Mouse (Mus musculus) intestine, postnatal 0 days (tissue): ENCODE data around the gene Ccnf. TPM values are rescaled to one million over a fixed set of nuclear protein-coding genes. Genes with fewer than 3 reads are reported as not detected.

Experiments
- ATAC-seq: fragments of 200-750 bp; cut with Nextera tagmentation; 2 replicates; pipeline ENCODE4 v1.8.0; 2017; ENCODE audit warnings: mild to moderate bottlenecking, moderate TSS enrichment, moderate library complexity
- H3K27ac ChIP-seq: fragments of 300-500 bp; sonication (generic); 2 replicates; pipeline ENCODE4 v1.5.1; 2014; ENCODE audit warnings: mild to moderate bottlenecking, low read depth, low read length, moderate library complexity
- H3K27me3 ChIP-seq: fragments of 300-500 bp; sonication (generic); replicated peaks from 2 replicates; pipeline ENCODE4 v1.6.1; 2014; ENCODE audit warnings: low read length, mixed read lengths; ENCODE audit not compliant: control insufficient read depth, insufficient read depth
- H3K36me3 ChIP-seq: fragments of 300-500 bp; sonication (generic); 2 replicates; pipeline ENCODE4 v1.6.1; 2014; ENCODE audit warnings: mild to moderate bottlenecking, moderate library complexity; ENCODE audit not compliant: control insufficient read depth, insufficient read depth
- H3K4me1 ChIP-seq: fragments of 300-500 bp; sonication (generic); replicated peaks from 2 replicates; pipeline ENCODE4 v1.6.1; 2014; ENCODE audit warnings: antibody characterized with exemption, low read length, mixed read lengths; ENCODE audit not compliant: control insufficient read depth, insufficient read depth
- H3K4me2 ChIP-seq: fragments of 300-500 bp; sonication (generic); replicated peaks from 2 replicates; pipeline ENCODE4 v1.6.1; 2014; ENCODE audit warnings: low read depth, mild to moderate bottlenecking, moderate library complexity
- H3K4me3 ChIP-seq: fragments of 300-500 bp; sonication (generic); 2 replicates; pipeline ENCODE4 v1.5.1; 2014; ENCODE audit warnings: low read depth, low read length
- H3K9ac ChIP-seq: fragments of 300-500 bp; sonication (generic); 2 replicates; pipeline ENCODE4 v1.6.1; 2014; ENCODE audit warnings: mild to moderate bottlenecking, low read depth, low read length
- H3K9me3 ChIP-seq: fragments of 300-500 bp; sonication (generic); 2 replicates; pipeline ENCODE4 v1.6.1; 2016; ENCODE audit warnings: mixed run types; ENCODE audit not compliant: control insufficient read depth
- CTCF ChIP-seq: sonication (generic); IDR thresholded peaks from 2 replicates; pipeline ENCODE4 v1.5.1; 2016; ENCODE audit warnings: low read depth, mild to moderate bottlenecking, control low read depth, antibody characterized with exemption, moderate library complexity
- WGBS: fragments of 180-500 bp; shearing (Covaris S2); extraction: QIAGEN DNeasy Blood & Tissue Kit; methylation state at CpG from one replicate; pipeline ENCODE4 v1.1.7; 2014; 5-methylcytosine and 5-hydroxymethylcytosine counted together
- polyA plus RNA-seq: library from polyadenylated mRNA; unstranded; fragments of >200 nt; fragmentation: Nextera tagmentation; extraction: Ambion mirVana; gene quantifications from 2 replicates; pipeline ENCODE4 v1.2.1, GENCODE M21; 2015

Gene Ccnf
- polyA plus RNA-seq, 1 experiment from 2014 or later = 8.6 TPM

GRCm38 (mm10) chr17:24282637-24283036 is 31.4 kb upstream of the Ccnf start:
- no peak for ATAC-seq
- no peak overlapping the region for H3K4me3 ChIP-seq
- 63% methylated on average over 4 of the region's 4 CpGs for WGBS
- no peak overlapping the region for H3K27ac ChIP-seq
- H3K27me3 ChIP-seq = no peaks in the 10 kb centered on the region
- no peaks in the 10 kb centered on the region for H3K4me1 ChIP-seq
- H3K9me3 ChIP-seq = no peaks in the 10 kb centered on the region
- H3K36me3 ChIP-seq = no peaks in the 10 kb centered on the region
- H3K9ac ChIP-seq = no peak overlapping the region
- no peak overlapping the region for H3K4me2 ChIP-seq
- TF ChIP-seq CTCF = peak; percentile 57

- Histone ChIP-seq H3K4me3 (no peak overlapping the region), H3K27ac (no peak overlapping the region), H3K27me3 (no peaks in the 10 kb centered on the region), H3K4me2 (no peak overlapping the region), H3K9ac (no peak overlapping the region), H3K9me3 (no peaks in the 10 kb centered on the region), H3K36me3 (no peaks in the 10 kb centered on the region), H3K4me1 (no peaks in the 10 kb centered on the region)
- no peak for ATAC-seq
- no peak for TF ChIP-seq CTCF
- 72% methylated on average over 4 of the region's 4 CpGs for WGBS
Observed at GRCm38 (mm10) chr17:24279907-24280306, 28.6 kb upstream of the Ccnf start.

- TF ChIP-seq CTCF = no peak
- ATAC-seq = no peak
Observed at GRCm38 (mm10) chr17:24267133-24267532, 15.8 kb upstream of the Ccnf start.

GRCm38 (mm10) chr17:24264766-24265165 is 13.5 kb upstream of the Ccnf start:
- 64% methylated on average over 2 of the region's 2 CpGs for WGBS
- H3K4me3 ChIP-seq = no peak overlapping the region
- no peak for TF ChIP-seq CTCF

More at GRCm38 (mm10) chr17:24267133-24267532, 15.8 kb upstream of the Ccnf start:
- Histone ChIP-seq H3K27ac (no peak overlapping the region), H3K4me3 (no peak overlapping the region), H3K9ac (no peak overlapping the region), H3K36me3 (no peaks in the 10 kb centered on the region), H3K27me3 (no peaks in the 10 kb centered on the region), H3K9me3 (0 out of 2 replicates have a peak, but pooled peaks cover 3% of the 10 kb centered on the region), H3K4me2 (no peak overlapping the region), H3K4me1 (no peaks in the 10 kb centered on the region)
- WGBS = 100% methylated on average over 1 of the region's 1 CpGs

GRCm38 (mm10) chr17:24260516-24260915 is 9.2 kb upstream of the Ccnf start:
- no peaks in the 10 kb centered on the region for H3K4me1 ChIP-seq

More at GRCm38 (mm10) chr17:24264766-24265165, 13.5 kb upstream of the Ccnf start:
- H3K4me1 ChIP-seq = no peaks in the 10 kb centered on the region
- no peaks in the 10 kb centered on the region for H3K36me3 ChIP-seq
- no peak overlapping the region for H3K4me2 ChIP-seq
- no peaks in the 10 kb centered on the region for H3K9me3 ChIP-seq
- no peaks in the 10 kb centered on the region for H3K27me3 ChIP-seq
- ATAC-seq = no peak
- no peak overlapping the region for H3K9ac ChIP-seq
- H3K27ac ChIP-seq = no peak overlapping the region

GRCm38 (mm10) chr17:24259702-24260101 is 8.4 kb upstream of the Ccnf start:
- no peaks in the 10 kb centered on the region for H3K27me3 ChIP-seq
- no peak overlapping the region for H3K4me2 ChIP-seq
- H3K9me3 ChIP-seq = no peaks in the 10 kb centered on the region
- no peak overlapping the region for H3K4me3 ChIP-seq
- no peaks in the 10 kb centered on the region for H3K36me3 ChIP-seq
- 62% methylated on average over 5 of the region's 5 CpGs for WGBS
- TF ChIP-seq CTCF = no peak
- H3K4me1 ChIP-seq = no peaks in the 10 kb centered on the region
- ATAC-seq = no peak
- no peak overlapping the region for H3K9ac ChIP-seq
- H3K27ac ChIP-seq = no peak overlapping the region

More at GRCm38 (mm10) chr17:24260516-24260915, 9.2 kb upstream of the Ccnf start:
- ATAC-seq = no peak
- Histone ChIP-seq H3K9me3 (no peaks in the 10 kb centered on the region), H3K27me3 (no peaks in the 10 kb centered on the region), H3K36me3 (no peaks in the 10 kb centered on the region), H3K27ac (no peak overlapping the region), H3K4me3 (no peak overlapping the region), H3K9ac (no peak overlapping the region; the same call in 1 of the 2 replicates), H3K4me2 (no peak overlapping the region)
- WGBS = 69% methylated on average over 4 of the region's 4 CpGs
- TF ChIP-seq CTCF = no peak

GRCm38 (mm10) chr17:24258981-24259380 is 7.7 kb upstream of the Ccnf start:
- no peaks in the 10 kb centered on the region for H3K27me3 ChIP-seq
- WGBS = 51% methylated on average over 4 of the region's 4 CpGs

More at GRCm38 (mm10) chr17:24258981-24259380, 7.7 kb upstream of the Ccnf start:
- TF ChIP-seq CTCF = no peak
- ATAC-seq = no peak
- H3K9me3 ChIP-seq = no peaks in the 10 kb centered on the region
- no peak overlapping the region for H3K9ac ChIP-seq
- H3K4me1 ChIP-seq = no peaks in the 10 kb centered on the region
- H3K4me2 ChIP-seq = no peak overlapping the region
- no peak overlapping the region for H3K4me3 ChIP-seq
- no peak overlapping the region for H3K27ac ChIP-seq
- H3K36me3 ChIP-seq = no peaks in the 10 kb centered on the region
